Mouse (Mus musculus) frontal cortex, adult (tissue): ENCODE measurements around the gene Baiap2.

Experiments
- ATAC-seq: cut with Nextera tagmentation; 2 replicates; pipeline ENCODE4 v1.9.2; 2017; ENCODE audit warnings: mild to moderate bottlenecking, moderate library complexity, mixed read lengths; ENCODE audit not compliant: low TSS enrichment

Gene Baiap2

GRCm38 (mm10) chr11:120041191-120042123 is 98.9 kb downstream of the Baiap2 start:
- peak; percentile 21; the same call in 1 of the 2 replicates for ATAC-seq

GRCm38 (mm10) chr11:120042141-120042838 is 99.7 kb downstream of the Baiap2 start:
- no peak for ATAC-seq

- ATAC-seq = no peak
These were observed 102.8 kb downstream of the Baiap2 start for GRCm38 (mm10) chr11:120045341-120045740.

- ATAC-seq = no peak
These were observed 103.4 kb downstream of the Baiap2 start for GRCm38 (mm10) chr11:120045839-120046552.

DNA sequence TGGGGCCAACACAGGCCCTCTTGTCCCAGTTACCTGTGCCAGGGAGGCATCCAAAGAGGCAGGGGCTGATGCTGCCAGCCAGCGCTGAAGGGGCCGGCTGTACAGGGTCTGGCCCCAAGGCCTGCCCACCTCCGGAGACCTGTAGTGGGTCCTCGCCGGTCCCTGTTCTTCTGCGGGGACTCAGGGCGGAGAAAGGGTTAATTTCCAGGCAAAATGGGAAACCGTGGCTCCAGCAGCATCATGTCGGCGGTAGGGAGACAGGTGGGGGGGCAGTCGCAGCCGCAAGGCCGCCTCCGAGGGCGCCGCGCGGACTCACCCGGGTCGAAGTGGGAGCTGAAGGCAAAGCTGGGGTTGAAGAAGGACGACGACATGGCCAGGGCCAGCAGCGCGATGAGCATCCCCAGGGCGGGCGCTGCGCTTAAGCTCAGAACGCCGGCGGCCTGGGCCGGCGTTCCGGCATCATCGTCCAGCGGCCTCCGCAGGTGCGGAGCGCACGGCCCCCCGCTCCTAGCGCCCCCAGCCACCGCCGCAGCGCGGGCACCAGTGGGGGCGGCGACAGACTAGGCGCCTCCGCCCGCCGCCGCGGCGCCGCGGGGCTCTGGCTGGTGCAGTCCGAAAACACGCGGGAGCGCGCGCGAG is 104.1 kb downstream of the Baiap2 start, which contains the start of gene Aatk:
Gene Aatk, minus strand, starts transcription at position 615 of the 639 bp plus-strand sequence.
- ATAC-seq = no peak; the same call in 1 of the 2 replicates

GRCm38 (mm10) chr11:120047531-120048251 is 105.1 kb downstream of the Baiap2 start:
- ATAC-seq = no peak

DNA sequence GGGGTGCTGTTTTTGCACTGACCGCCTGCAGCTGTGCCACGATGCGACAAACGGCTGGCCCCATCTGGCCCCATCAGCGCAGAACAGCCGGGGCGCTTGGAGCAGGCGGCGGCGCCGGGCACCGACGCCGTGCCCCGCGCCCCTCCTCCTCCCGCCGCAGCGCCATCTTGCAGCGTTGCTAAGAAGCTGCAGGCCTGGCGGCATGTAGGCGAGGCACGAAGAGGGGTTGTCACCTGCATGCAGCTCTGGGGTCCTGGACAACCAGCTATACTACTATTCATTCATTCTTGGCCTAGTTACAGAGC is 105.6 kb downstream of the Baiap2 start:
- peak; percentile 57 for ATAC-seq

DNA sequence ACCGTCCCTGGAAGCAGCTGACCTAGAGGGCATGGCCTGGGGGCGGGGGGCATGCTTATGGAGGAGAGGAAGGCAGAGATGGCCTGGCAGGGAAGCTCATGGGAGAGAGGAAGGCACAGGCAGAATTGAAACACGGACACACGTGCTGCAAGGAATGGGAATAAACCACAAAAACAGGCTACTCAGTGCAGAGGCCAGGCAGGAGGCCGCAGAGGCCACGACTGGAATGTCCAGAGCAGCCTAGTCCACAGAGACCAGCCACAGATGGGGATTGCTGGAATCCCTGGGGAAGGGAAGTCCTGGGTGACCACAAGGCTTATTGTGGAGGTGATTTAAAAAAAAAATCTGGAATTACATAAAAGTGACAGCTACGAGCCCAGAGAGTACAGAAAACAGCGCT is 106.5 kb downstream of the Baiap2 start:
- ATAC-seq = no peak

- ATAC-seq = 0 out of 2 replicates have a peak, but pooled peaks have one; percentile 18
These were observed 108.7 kb downstream of the Baiap2 start for GRCm38 (mm10) chr11:120051124-120051811.

GRCm38 (mm10) chr11:120052274-120052673 is 109.7 kb downstream of the Baiap2 start:
- no peak for ATAC-seq

GRCm38 (mm10) chr11:120053846-120054245 is 111.3 kb downstream of the Baiap2 start:
- ATAC-seq = no peak

DNA sequence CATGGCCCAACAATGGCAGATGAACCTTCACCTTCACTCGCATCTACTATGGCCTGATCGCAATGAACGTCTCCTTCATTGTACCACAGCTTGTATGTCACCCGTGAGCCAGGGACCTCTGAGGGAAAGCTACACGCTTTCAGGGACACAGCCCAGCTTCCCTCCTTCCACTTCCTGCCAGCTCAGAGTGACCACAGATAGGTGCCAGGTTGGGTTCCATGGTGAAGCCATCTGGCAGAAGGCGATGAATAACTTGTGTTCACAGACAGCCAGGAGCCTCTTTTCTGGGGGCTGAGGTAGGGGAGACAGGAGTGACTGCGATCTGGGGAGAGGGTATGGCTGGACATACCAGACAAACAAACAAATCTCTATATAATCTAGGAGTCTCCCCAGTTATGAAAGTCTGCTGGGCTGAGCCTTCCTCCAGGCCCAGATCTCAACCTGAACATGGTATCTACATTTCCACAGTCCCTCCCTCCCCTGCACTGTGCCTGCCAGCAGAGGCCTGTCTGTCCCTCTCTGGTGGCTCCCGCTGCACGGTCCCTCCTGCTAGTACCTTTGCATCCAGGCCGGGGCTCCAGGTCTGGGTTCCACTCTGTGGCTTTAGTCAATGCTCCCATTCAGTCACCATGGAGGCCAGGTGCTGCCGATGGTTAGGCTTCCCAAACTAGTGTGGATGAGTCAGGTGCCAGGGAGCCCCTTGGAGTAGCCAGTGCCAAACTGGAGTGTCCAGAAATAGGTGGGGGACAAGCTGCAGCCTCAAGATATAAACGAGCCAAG is 113.6 kb downstream of the Baiap2 start:
- no peak for ATAC-seq
